25 mouse cellular contexts compared by ENCODE assay signal in genomic region chr13:14428845-14429553, GRCm38 (mm10).
DNase-seq lines count a peak whose midpoint lies in the region; ATAC-seq and TF ChIP-seq lines count a peak whose summit lies in the region.
"Had no signal": no experiment of that assay in that cellular context is flagged by ENCODE, and none has a peak within 500 bp of the region (broad histone marks: within the 10 kb centered on the region; RNA-seq: fewer than 3 reads in every experiment).

No protein-coding gene starts in this region.

- no peak overlapping the region for H3K4me3 ChIP-seq in lung, embryonic 15.5 days
- no peak overlapping the region for H3K4me3 ChIP-seq in lung, postnatal 0 days (ENCODE audit: low read depth, low read length)
- H3K4me3 ChIP-seq: embryonic facial prominence, embryonic 10.5 days; embryonic facial prominence, embryonic 12.5 days; forebrain, embryonic 13.5 days; forebrain, embryonic 15.5 days had no signal

- no peak overlapping the region for H3K27ac ChIP-seq in lung, embryonic 15.5 days
- H3K27ac ChIP-seq in lung, postnatal 0 days (ENCODE audit: low read length), result no peak overlapping the region
- H3K27ac ChIP-seq: embryonic facial prominence, embryonic 10.5 days; embryonic facial prominence, embryonic 12.5 days; forebrain, embryonic 13.5 days; forebrain, embryonic 15.5 days had no signal

- peak; percentile 67 for TF ChIP-seq EP300 in lung, postnatal 0 days (IDR thresholded peaks at IDR 0.05)

- H3K4me1 ChIP-seq in lung, embryonic 15.5 days, result no peaks in the 10 kb centered on the region
- H3K4me1 ChIP-seq in lung, postnatal 0 days (ENCODE audit: insufficient read depth, low read depth, low read length), result no peaks in the 10 kb centered on the region
- H3K4me1 ChIP-seq: embryonic facial prominence, embryonic 10.5 days; embryonic facial prominence, embryonic 12.5 days; forebrain, embryonic 13.5 days; forebrain, embryonic 15.5 days had no signal

- no peak overlapping the region for H3K9ac ChIP-seq in lung, embryonic 15.5 days
- H3K9ac ChIP-seq in lung, postnatal 0 days (replicated peaks; ENCODE audit: low read depth), result no peak overlapping the region
- H3K9ac ChIP-seq: embryonic facial prominence, embryonic 12.5 days; forebrain, embryonic 13.5 days; forebrain, embryonic 15.5 days had no signal

- H3K4me2 ChIP-seq in lung, embryonic 15.5 days, result no peak overlapping the region
- no peak overlapping the region for H3K4me2 ChIP-seq in lung, postnatal 0 days (replicated peaks; ENCODE audit: low read depth, low read length)
- H3K4me2 ChIP-seq: embryonic facial prominence, embryonic 12.5 days; forebrain, embryonic 13.5 days; forebrain, embryonic 15.5 days had no signal

- no peaks in the 10 kb centered on the region for H3K27me3 ChIP-seq in lung, embryonic 15.5 days
- H3K27me3 ChIP-seq in lung, postnatal 0 days (replicated peaks; ENCODE audit: insufficient read depth, low read length), result no peaks in the 10 kb centered on the region
- H3K27me3 ChIP-seq: CH12.LX; embryonic facial prominence, embryonic 12.5 days; forebrain, embryonic 13.5 days; forebrain, embryonic 15.5 days; Patski had no signal

- TF ChIP-seq CTCF in lung, postnatal 0 days (IDR thresholded peaks at IDR 0.05), result no peak

- WGBS in lung, embryonic 15.5 days, result 62% methylated on average over 6 of the region's 6 CpGs
- 50% methylated on average over 6 of the region's 6 CpGs for WGBS in lung, postnatal 0 days

- H3K9me3 ChIP-seq in lung, embryonic 15.5 days, result no peaks in the 10 kb centered on the region
- no peaks in the 10 kb centered on the region for H3K9me3 ChIP-seq in lung, postnatal 0 days (ENCODE audit: low read length)
- H3K9me3 ChIP-seq: embryonic facial prominence, embryonic 10.5 days; embryonic facial prominence, embryonic 12.5 days; forebrain, embryonic 13.5 days; forebrain, embryonic 15.5 days; G1E had no signal

- ATAC-seq in lung, embryonic 15.5 days (ENCODE audit: borderline replicate concordance, extremely low read depth, low FRiP score, low TSS enrichment), result peak; percentile 46; the same call in 1 of the 2 replicates
- ATAC-seq in lung, postnatal 0 days, result peak; percentile 96
- ATAC-seq: activated CD4-positive, CD25-positive, alpha-beta regulatory T cell, adult 4 months; CD4-positive, CD25-positive, alpha-beta regulatory T cell, adult 4 months; forebrain, embryonic 13.5 days; forebrain, embryonic 15.5 days; Patski had no signal

- DNase-seq in lung, adult 18-20 months, result peak; percentile 40 to 49
- no peak for DNase-seq in lung, postnatal 14 days
- peak; percentile 38 for DNase-seq in lung, postnatal 0 days (ENCODE audit: low spot score)
- DNase-seq in lung, postnatal 36 days, result peak; percentile 46
- DNase-seq in thymus, adult 18-20 months, result no peak
- DNase-seq in cerebellum, adult 11-12 months, result no peak
- DNase-seq: adrenal gland, adult 8-10 months; adrenal gland, postnatal 14 days; adrenal gland, postnatal 36 days; B cell, adult 2 months; cerebellum, adult 11 months; cerebellum, adult 2 months; cerebellum, adult 9-10 months; cerebellum, postnatal 10 days; cerebellum, postnatal 25 days had no signal

- H3K36me3 ChIP-seq in lung, embryonic 15.5 days, result no peaks in the 10 kb centered on the region
- no peaks in the 10 kb centered on the region for H3K36me3 ChIP-seq in lung, postnatal 0 days (ENCODE audit: insufficient read depth, low read length)
- H3K36me3 ChIP-seq: embryonic facial prominence, embryonic 10.5 days; embryonic facial prominence, embryonic 12.5 days; forebrain, embryonic 15.5 days had no signal

Comparison
In these comparisons a context has a peak if more than half of its experiments do, and no peak if none do; other contexts are left out.
1. DNase-seq: peak in lung, adult 18-20 months (2 of 2), lung, postnatal 0 days (single experiment) and lung, postnatal 36 days (single experiment); none in lung, postnatal 14 days (single experiment), thymus, adult 18-20 months (0 of 2) and cerebellum, adult 11-12 months (single experiment).